Mouse (Mus musculus) liver, adult 2 months (tissue): ENCODE measurements around the gene Plpp7. TPM values are rescaled to one million over a fixed set of nuclear protein-coding genes. Genes with fewer than 3 reads are reported as not detected.

Source experiments
- DNase-seq: peaks from one replicate; pipeline ENCODE4 v3.0.0-alpha.2; 2011; ENCODE audit warnings: low read depth, low spot score; ENCODE audit errors: extremely low read depth
- H3K27ac ChIP-seq: fragments of 200-500 bp; replicated peaks from 2 replicates; pipeline ENCODE4 v1.5.1; 2012; ENCODE audit warnings: low read depth, mild to moderate bottlenecking, control low read depth, inconsistent platforms, low read length; ENCODE audit not compliant: insufficient read depth
- H3K27me3 ChIP-seq: fragments of 200-500 bp; 2 replicates; pipeline ENCODE4 v1.6.1; 2012; ENCODE audit warnings: mild to moderate bottlenecking, moderate library complexity, low read length, inconsistent platforms; ENCODE audit not compliant: control insufficient read depth, insufficient read depth
- H3K36me3 ChIP-seq: fragments of 200-500 bp; 2 replicates; pipeline ENCODE4 v1.6.1; 2012; ENCODE audit warnings: low read length, inconsistent platforms; ENCODE audit not compliant: control insufficient read depth, insufficient read depth
- H3K4me1 ChIP-seq: fragments of 200-500 bp; 2 replicates; pipeline ENCODE4 v1.6.1; 2011; ENCODE audit warnings: low read length; ENCODE audit not compliant: control insufficient read depth, insufficient read depth
- H3K4me3 ChIP-seq: fragments of 200-500 bp; 2 replicates; pipeline ENCODE4 v1.5.1; 2011; ENCODE audit warnings: low read depth, mild to moderate bottlenecking, control low read depth, low read length, moderate library complexity; ENCODE audit not compliant: insufficient read depth
- H3K79me2 ChIP-seq: fragments of 200-500 bp; 2 replicates; pipeline ENCODE4 v1.6.1; 2012; ENCODE audit warnings: inconsistent platforms, mild to moderate bottlenecking, low read length, moderate library complexity; ENCODE audit not compliant: control insufficient read depth, insufficient read depth
- H3K9ac ChIP-seq: fragments of 200-500 bp; 2 replicates; pipeline ENCODE4 v1.6.1; 2012; ENCODE audit warnings: low read depth, mild to moderate bottlenecking, control low read depth, inconsistent platforms, low read length
- CTCF ChIP-seq: fragments of 200-500 bp; IDR thresholded peaks from 2 replicates; pipeline ENCODE4 v1.5.1; 2011; ENCODE audit warnings: low read depth, low read length, control low read depth
- POLR2A ChIP-seq: fragments of 200-500 bp; IDR thresholded peaks from 2 replicates; pipeline ENCODE4 v1.6.1; 2011; ENCODE audit warnings: low read length, control low read depth; ENCODE audit not compliant: insufficient read depth; ENCODE audit errors: extremely low read depth
- WGBS: fragments of 180-500 bp; shearing (Covaris S2); methylation state at CpG from one replicate; pipeline ENCODE4 v1.1.7; 2018; 5-methylcytosine and 5-hydroxymethylcytosine counted together
- polyA plus RNA-seq: library from polyadenylated mRNA; depleted of rRNA; stranded (reverse); fragments of >200 nt; gene quantifications from 2 replicates; pipeline ENCODE4 v1.2.3, GENCODE M21; 2012
- total RNA-seq: library from RNA; depleted of rRNA; stranded (reverse); fragments of >200 nt; gene quantifications from 2 replicates; pipeline ENCODE4 v1.2.3, GENCODE M21; 2014

Gene Plpp7
- total and polyA plus RNA-seq, 2 experiments: 0.37 to 2.3 TPM

DNA sequence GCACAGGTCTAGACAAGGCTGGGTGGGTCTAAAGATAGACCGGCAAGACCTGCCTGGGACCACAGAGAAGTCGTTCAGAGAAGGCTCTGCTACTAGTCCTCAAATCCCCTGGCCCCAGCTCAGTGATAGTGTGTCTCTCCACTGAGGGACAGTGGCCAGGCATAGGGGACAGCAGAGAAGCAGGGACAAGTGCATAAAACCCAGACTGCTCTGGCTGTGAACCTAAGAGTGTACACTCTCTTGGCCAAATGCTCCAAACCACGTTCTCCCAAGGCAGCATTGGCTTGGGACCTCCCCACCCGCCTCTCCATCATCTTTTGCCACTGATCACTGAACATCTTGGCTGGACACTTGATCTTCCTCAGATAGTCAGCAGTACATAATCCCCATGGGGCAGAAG lies 7.7 kb upstream of the Plpp7 start:
- DNase-seq: no peak
- H3K9ac ChIP-seq: no peak overlapping the region
- no peaks in the 10 kb centered on the region for H3K4me1 ChIP-seq
- H3K36me3 ChIP-seq: no peaks in the 10 kb centered on the region
- no peak overlapping the region for H3K27ac ChIP-seq
- H3K79me2 ChIP-seq: no peaks in the 10 kb centered on the region
- no peak overlapping the region for H3K4me3 ChIP-seq
- WGBS: 74% methylated on average over 4 of the region's 4 CpGs
- H3K27me3 ChIP-seq: peaks cover 16% of the 10 kb centered on the region
- TF ChIP-seq POLR2A (no peak), CTCF (no peak)

DNA sequence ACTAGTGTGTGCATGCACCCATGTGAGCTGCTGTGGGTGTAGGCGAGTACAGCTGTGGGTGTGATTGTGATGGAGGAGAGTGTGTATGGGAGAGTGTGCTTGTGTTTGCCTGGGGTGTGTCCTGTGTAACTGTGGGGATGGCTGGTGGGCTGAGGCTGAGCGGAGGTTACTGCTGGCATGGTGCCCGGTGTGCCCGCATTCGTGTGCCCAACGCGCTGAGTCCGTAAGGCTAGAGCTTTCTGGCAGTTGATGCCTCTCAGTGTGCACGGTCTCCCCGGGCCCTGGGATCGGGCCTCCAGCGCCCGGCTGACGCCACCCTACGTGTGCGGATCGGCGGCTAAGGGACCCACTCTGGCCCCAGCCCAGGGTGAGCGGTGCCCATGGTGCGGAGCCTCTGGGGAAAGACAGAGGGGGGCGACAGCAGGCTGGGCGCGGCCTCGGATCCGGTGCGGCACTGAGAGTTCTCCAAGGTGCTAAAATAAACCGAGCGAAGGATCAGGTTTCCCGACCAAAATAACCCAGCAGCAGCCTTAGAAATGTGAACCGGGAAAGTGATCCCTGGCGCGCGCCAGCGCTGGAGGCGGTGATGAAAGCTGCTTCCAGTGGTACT lies 6.9 kb upstream of the Plpp7 start:
- no peak for TF ChIP-seq CTCF
- no peak for TF ChIP-seq POLR2A
- Histone ChIP-seq H3K27ac (no peak overlapping the region), H3K27me3 (peaks cover 11% of the 10 kb centered on the region), H3K79me2 (no peaks in the 10 kb centered on the region), H3K4me1 (no peaks in the 10 kb centered on the region), H3K36me3 (no peaks in the 10 kb centered on the region), H3K9ac (no peak overlapping the region), H3K4me3 (no peak overlapping the region)
- no peak for DNase-seq
- 13% methylated on average over 35 of the region's 35 CpGs for WGBS

DNA sequence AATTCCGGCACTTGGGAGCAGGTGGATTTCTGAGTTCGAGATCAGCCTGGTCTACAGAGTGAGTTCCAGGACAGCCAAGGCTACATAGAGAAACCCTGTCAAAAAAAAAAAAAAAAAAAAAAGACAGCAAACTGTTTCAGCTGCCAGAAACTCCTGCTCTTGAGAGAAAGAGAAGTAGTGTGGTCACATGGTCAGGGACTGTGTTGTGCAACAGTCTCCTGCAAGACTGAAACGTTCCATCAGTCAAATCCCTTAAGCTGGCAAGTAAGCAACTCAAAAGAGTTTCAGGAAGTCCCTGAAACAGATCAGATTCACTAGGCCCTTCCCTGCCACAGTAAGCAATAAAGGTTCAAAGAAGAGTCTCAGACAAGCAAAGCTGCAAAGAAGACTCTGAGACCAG lies 5.7 kb upstream of the Plpp7 start:
- 62% methylated on average over 3 of the region's 3 CpGs for WGBS
- Histone ChIP-seq H3K79me2 (no peaks in the 10 kb centered on the region), H3K9ac (no peak overlapping the region), H3K27me3 (0 out of 2 replicates have a peak, but pooled peaks cover 5% of the 10 kb centered on the region), H3K4me3 (no peak overlapping the region), H3K27ac (no peak overlapping the region), H3K4me1 (no peaks in the 10 kb centered on the region), H3K36me3 (no peaks in the 10 kb centered on the region)
- TF ChIP-seq POLR2A (no peak), CTCF (no peak)
- peak; percentile 66 for DNase-seq

DNA sequence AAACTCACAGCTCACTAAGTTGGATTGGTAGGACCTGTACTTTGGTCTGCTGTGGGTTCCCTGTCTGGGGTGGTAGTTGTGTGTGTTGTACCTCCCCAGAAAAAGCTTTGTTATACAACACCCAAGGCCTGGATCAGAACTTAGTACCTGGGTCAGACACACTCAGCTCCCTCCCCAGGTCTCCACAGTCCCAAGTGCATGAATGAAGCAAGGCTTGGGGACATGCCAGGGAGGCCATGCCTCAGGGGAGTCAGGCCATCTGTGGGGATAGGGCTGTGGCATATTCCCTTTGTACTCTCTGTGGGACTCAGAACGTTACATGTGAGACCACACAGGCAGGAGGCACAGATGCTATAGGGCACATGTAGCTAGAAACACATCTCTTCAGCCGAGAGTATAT lies 5.2 kb upstream of the Plpp7 start:
- H3K36me3 ChIP-seq: no peaks in the 10 kb centered on the region
- no peak for TF ChIP-seq POLR2A
- no peak for TF ChIP-seq CTCF
- H3K27me3 ChIP-seq: 0 out of 2 replicates have a peak, but pooled peaks cover 5% of the 10 kb centered on the region
- H3K27ac ChIP-seq: no peak overlapping the region
- no peak overlapping the region for H3K4me3 ChIP-seq
- H3K4me1 ChIP-seq: no peaks in the 10 kb centered on the region
- H3K79me2 ChIP-seq: no peaks in the 10 kb centered on the region
- WGBS: 93% methylated on average over 2 of the region's 2 CpGs
- H3K9ac ChIP-seq: no peak overlapping the region
- DNase-seq: no peak

DNA sequence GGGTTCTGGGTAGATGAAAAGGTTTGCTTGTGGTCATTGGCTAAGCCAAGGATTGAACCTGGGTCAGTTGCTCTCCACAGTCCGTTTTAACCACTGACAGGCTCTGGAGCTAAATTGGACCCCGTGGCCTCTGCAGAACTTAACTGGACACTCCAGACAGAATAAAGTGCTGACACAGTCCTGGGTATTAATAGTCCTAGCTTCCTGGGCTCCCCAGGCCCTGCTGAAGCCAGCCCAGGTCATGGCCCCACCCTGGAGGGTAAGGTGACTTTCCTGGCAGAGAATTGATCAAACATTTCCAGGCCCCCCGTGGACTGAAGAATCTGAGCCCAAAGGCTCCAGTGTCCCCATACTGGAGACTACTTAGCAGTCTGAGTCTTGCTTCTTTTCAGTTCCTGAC lies 3.4 kb upstream of the Plpp7 start:
- Histone ChIP-seq H3K36me3 (no peaks in the 10 kb centered on the region), H3K4me1 (no peaks in the 10 kb centered on the region), H3K27me3 (0 out of 2 replicates have a peak, but pooled peaks cover 5% of the 10 kb centered on the region), H3K9ac (no peak overlapping the region), H3K27ac (no peak overlapping the region), H3K4me3 (no peak overlapping the region), H3K79me2 (no peaks in the 10 kb centered on the region)
- WGBS: 57% methylated on average over 3 of the region's 3 CpGs
- no peak for DNase-seq
- TF ChIP-seq CTCF (no peak), POLR2A (no peak)

DNA sequence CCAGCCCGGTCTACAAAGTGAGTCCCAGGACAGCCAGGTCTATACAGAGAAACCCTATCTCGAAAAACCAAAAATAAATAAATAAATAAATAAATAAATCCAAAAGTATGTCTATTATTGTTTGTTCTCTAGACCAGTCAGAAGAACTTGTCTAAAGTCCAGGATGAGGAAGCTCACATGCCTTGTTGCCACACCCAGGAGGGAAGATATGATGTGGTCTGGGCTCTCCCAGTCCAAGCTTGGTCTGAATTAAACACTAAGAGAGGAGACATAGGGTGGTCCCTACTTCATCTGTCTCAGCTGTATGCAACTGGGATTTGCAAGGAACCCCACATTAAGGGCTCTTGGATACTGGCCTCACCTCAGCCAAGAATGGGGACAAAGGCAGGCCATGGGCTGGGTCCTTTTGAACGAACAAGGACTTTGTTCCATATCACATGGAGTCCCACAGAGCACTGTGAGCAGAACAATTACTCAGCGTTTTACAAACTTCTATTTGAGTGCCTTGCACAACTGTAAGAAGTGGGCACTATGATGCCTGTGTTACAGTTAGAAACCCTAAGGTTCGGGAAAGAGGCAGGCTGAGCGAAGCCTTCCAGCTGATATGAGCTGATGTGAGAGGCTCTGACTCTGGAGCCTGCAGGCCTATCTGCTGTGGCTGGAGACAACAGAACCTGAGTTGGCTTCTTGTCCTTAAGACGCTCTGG lies 1.2 kb upstream of the Plpp7 start:
- no peak overlapping the region for H3K9ac ChIP-seq
- H3K27ac ChIP-seq: no peak overlapping the region
- TF ChIP-seq POLR2A: no peak
- no peak for TF ChIP-seq CTCF
- DNase-seq: no peak
- WGBS: 82% methylated on average over 7 of the region's 7 CpGs
- no peaks in the 10 kb centered on the region for H3K79me2 ChIP-seq
- H3K27me3 ChIP-seq: no peaks in the 10 kb centered on the region
- no peaks in the 10 kb centered on the region for H3K4me1 ChIP-seq
- H3K36me3 ChIP-seq: no peaks in the 10 kb centered on the region
- no peak overlapping the region for H3K4me3 ChIP-seq
